Mouse (Mus musculus) testis, adult 2 months (tissue): ENCODE measurements around the gene 2610318N02Rik. TPM values are rescaled to one million over a fixed set of nuclear protein-coding genes. Genes with fewer than 3 reads are reported as not detected.

ENCODE experiments used
- H3K27ac ChIP-seq: fragments of 200-500 bp; 2 replicates; pipeline ENCODE4 v1.5.1; 2012; ENCODE audit warnings: low read depth, low read length; ENCODE audit not compliant: control insufficient read depth, insufficient read depth
- H3K27me3 ChIP-seq: fragments of 200-500 bp; 2 replicates; pipeline ENCODE4 v1.6.1; 2012; ENCODE audit warnings: mild to moderate bottlenecking, low read length, moderate library complexity; ENCODE audit not compliant: control insufficient read depth, insufficient read depth
- H3K36me3 ChIP-seq: fragments of 200-500 bp; 2 replicates; pipeline ENCODE4 v1.6.1; 2012; ENCODE audit warnings: mild to moderate bottlenecking, low read length; ENCODE audit not compliant: control insufficient read depth, insufficient read depth
- H3K4me1 ChIP-seq: fragments of 200-500 bp; 2 replicates; pipeline ENCODE4 v1.6.1; 2012; ENCODE audit warnings: low read length; ENCODE audit not compliant: control insufficient read depth, insufficient read depth
- H3K4me3 ChIP-seq: fragments of 200-500 bp; 2 replicates; pipeline ENCODE4 v1.5.1; 2012; ENCODE audit warnings: low read depth, mild to moderate bottlenecking, low read length, moderate library complexity, mixed read lengths; ENCODE audit not compliant: control insufficient read depth
- CTCF ChIP-seq: fragments of 200-500 bp; IDR thresholded peaks from 2 replicates; pipeline ENCODE4 v1.5.1; 2012; ENCODE audit warnings: low read depth, mild to moderate bottlenecking, inconsistent platforms, low read length, moderate library complexity; ENCODE audit not compliant: control insufficient read depth, insufficient read depth, insufficient replicate concordance
- POLR2A ChIP-seq: fragments of 200-500 bp; IDR thresholded peaks from 2 replicates; pipeline ENCODE4 v1.6.1; 2012; ENCODE audit warnings: low read depth, mild to moderate bottlenecking, inconsistent platforms, low read length, moderate library complexity; ENCODE audit not compliant: control insufficient read depth
- polyA plus RNA-seq: library from polyadenylated mRNA; depleted of rRNA; stranded (reverse); fragments of >200 nt; gene quantifications from 2 replicates; pipeline ENCODE4 v1.2.3, GENCODE M21; 2012

2610318N02Rik gene
- polyA plus RNA-seq, 1 experiment: 3,682 TPM

- H3K27ac ChIP-seq: no peak overlapping the region
- no peaks in the 10 kb centered on the region for H3K27me3 ChIP-seq
- TF ChIP-seq POLR2A (no peak), CTCF (no peak)
- no peaks in the 10 kb centered on the region for H3K4me1 ChIP-seq
- no peak overlapping the region for H3K4me3 ChIP-seq
- no peaks in the 10 kb centered on the region; the same call in 1 of the 2 replicates for H3K36me3 ChIP-seq
Observed at GRCm38 (mm10) chr16:17104600-17104999, 20.4 kb downstream of the 2610318N02Rik start.

DNA sequence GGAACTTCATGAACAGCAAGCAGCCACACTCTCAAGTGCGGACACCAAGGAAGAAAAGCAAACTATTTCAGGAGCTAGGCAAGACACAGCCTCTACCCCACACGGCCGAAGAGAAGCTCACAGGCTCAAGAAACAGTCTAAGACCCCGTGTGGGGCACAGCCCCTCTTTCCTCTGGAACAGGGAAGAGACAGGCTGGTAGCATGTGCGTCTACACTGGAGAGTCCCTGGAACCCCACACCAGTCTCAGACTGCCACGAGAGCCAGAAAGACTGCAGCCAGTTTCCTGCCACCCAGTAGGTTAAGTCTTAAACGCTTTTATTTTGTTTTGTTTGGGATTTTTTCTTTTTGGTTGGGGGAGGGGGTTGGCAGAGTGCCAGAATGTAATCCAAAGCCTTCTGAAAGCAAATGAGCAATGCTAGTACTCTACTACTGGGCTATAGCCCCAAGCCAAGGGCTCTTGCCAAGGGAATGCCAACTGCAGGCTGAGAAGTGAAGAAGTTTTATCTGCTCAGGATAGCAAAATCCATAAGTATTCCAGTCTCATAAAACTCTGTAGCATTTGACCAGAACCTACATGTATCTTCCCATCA is 22.2 kb downstream of the 2610318N02Rik start:
- TF ChIP-seq CTCF (no peak), POLR2A (no peak)
- Histone ChIP-seq H3K27me3 (no peaks in the 10 kb centered on the region), H3K4me3 (no peak overlapping the region), H3K36me3 (no peaks in the 10 kb centered on the region; the same call in 1 of the 2 replicates), H3K27ac (no peak overlapping the region), H3K4me1 (no peaks in the 10 kb centered on the region)

- no peaks in the 10 kb centered on the region for H3K27me3 ChIP-seq
- H3K27ac ChIP-seq: no peak overlapping the region
- H3K36me3 ChIP-seq: peaks cover 12% of the 10 kb centered on the region
- no peak overlapping the region for H3K4me3 ChIP-seq
- H3K4me1 ChIP-seq: no peaks in the 10 kb centered on the region
- no peak for TF ChIP-seq POLR2A
- TF ChIP-seq CTCF: no peak
Observed at GRCm38 (mm10) chr16:17096938-17097337, 28.0 kb downstream of the 2610318N02Rik start.

- H3K36me3 ChIP-seq: no peaks in the 10 kb centered on the region
- H3K27me3 ChIP-seq: no peaks in the 10 kb centered on the region
- H3K27ac ChIP-seq: no peak overlapping the region
- H3K4me1 ChIP-seq: no peaks in the 10 kb centered on the region
- TF ChIP-seq POLR2A (no peak; the same call in 1 of the 2 replicates), CTCF (no peak)
- H3K4me3 ChIP-seq: no peak overlapping the region
Observed at GRCm38 (mm10) chr16:17088346-17088745, 36.6 kb downstream of the 2610318N02Rik start.

DNA sequence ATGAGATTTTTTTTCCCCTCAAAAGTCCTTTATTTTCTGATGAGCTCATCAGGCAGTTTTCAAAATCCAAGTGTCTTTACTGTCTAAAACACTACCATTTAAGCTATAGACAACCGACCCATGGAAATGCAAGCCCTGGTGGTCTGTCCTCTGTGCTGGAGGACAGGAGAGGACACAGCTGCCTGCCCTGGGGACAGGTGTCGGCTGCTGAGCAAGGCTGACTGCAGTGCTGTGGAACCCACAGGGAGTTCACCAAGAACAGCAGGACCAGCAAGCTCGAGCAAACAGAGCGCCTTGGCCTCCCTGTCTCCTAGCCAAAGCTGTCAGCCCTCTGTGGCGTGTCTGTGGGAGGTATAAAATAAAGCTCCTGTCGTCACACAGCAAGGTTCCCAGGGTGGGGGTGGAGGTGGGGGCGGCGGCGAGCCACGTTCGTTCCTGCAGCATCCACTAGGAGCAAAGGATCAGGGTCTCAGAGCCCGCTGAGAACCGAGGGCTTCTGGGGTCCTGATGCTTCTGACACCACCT is 38.2 kb downstream of the 2610318N02Rik start:
- H3K36me3 ChIP-seq: no peaks in the 10 kb centered on the region; the same call in 1 of the 2 replicates
- no peak for TF ChIP-seq POLR2A
- TF ChIP-seq CTCF: no peak
- H3K4me1 ChIP-seq: no peaks in the 10 kb centered on the region

GRCm38 (mm10) chr16:17086241-17086640 is 38.7 kb downstream of the 2610318N02Rik start:
- H3K4me1 ChIP-seq: no peaks in the 10 kb centered on the region
- H3K36me3 ChIP-seq: no peaks in the 10 kb centered on the region; the same call in 1 of the 2 replicates
- H3K4me3 ChIP-seq: no peak overlapping the region
- no peaks in the 10 kb centered on the region for H3K27me3 ChIP-seq
- no peak for TF ChIP-seq CTCF
- TF ChIP-seq POLR2A: no peak
- no peak overlapping the region for H3K27ac ChIP-seq

More for the DNA sequence above, 38.2 kb downstream of the 2610318N02Rik start:
- Histone ChIP-seq H3K27ac (no peak overlapping the region), H3K4me3 (no peak overlapping the region), H3K27me3 (no peaks in the 10 kb centered on the region)

DNA sequence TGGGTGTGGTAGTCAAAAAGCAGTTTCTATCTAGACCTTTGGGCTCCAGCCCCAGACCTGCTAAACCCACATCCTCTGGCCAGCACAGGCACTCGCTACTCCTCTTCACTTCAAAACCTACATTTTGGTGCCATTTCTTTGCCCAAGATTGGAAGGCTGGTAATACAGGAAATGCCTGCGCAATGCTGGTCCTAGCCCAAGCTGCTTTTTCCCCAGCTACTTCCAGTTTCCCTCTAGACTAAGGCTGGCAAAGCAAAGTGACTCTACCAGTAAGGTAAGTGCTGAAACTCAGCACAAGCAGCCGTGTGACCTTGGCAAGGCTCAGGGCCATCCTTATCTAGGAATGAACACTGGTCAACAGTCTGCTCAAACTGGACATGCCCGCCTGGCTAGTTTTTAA is 39.3 kb downstream of the 2610318N02Rik start:
- TF ChIP-seq POLR2A: no peak
- TF ChIP-seq CTCF: no peak
- Histone ChIP-seq H3K27ac (no peak overlapping the region), H3K36me3 (no peaks in the 10 kb centered on the region; the same call in 1 of the 2 replicates), H3K4me3 (no peak overlapping the region), H3K4me1 (no peaks in the 10 kb centered on the region), H3K27me3 (no peaks in the 10 kb centered on the region)
